Mouse (Mus musculus) testis, adult 10 weeks (tissue): Measurements from ENCODE around the gene Sp6. TPM values are rescaled to one million over a fixed set of nuclear protein-coding genes. Genes with fewer than 3 reads are reported as not detected.

Source experiments
- polyA plus RNA-seq: library from polyadenylated mRNA; stranded (reverse); fragments of 350-450 nt; fragmentation: Illumina TruSeq; extraction: RNeasy Lipid Tissue Mini Kit (QIAGEN cat#74804); gene quantifications from one replicate; pipeline ENCODE4 v1.2.3, GENCODE M21; 2014; ENCODE audit warnings: low read depth, low replicate concordance

Gene Sp6
- polyA plus RNA-seq: 0.07 TPM

DNA sequence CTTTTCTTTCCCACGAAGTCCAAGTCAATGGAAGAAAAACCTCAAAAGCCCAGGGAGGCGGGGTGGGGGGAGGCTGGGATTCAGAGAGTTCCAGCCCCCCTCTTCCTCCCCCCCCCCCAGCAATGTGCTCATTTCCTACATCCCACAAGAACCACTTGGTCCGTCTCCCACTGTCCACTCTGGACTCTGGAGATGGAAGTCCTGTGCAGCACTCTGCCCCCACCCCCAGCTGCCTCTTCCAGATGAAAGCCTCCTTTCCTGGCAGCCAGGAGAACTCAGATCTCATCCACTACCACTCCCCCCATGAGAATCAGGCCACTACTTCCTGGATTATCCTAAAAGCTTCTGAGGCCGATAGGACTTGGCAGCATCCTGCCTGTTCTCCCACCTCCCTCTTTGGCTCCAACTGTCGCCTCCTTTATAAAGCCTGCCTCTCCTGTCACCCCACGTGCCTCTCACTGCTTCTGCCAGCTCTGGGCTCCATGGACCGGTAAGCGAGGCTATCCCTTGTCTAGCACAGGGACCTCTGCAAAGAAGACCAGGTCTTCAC lies at the start of gene Sp6:
Gene Sp6, plus strand, starts transcription at position 274 of the 550 bp plus-strand sequence.

DNA sequence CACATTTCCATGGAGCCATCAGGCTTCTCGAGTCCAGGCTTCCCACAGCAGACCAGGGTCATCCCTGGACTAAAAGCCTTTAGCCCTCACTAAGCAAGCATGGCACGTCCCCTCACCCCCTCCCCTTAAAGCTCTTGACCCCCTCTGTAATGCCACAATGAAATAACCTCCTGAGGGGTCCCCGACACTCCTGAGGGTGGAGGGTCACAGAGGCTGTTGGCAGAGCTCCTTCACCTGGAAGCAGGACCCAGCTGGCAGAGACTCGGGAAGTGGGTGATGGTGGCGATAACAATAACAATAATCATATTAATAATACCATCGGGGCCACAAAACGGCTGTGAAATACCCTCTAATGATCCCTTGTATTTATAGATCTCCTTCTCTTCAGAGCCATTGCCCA lies 30.3 kb upstream of the Sp6 start, which contains the start of gene Sp2:
Gene Sp2, minus strand, starts transcription at position 101 of the 400 bp plus-strand sequence.

GRCm38 (mm10) chr11:97029686-97030417 lies 16.7 kb downstream of the Sp6 start, which contains the start of gene Scrn2:
TSS of gene Scrn2 (plus strand) at chr11:97029938.

GRCm38 (mm10) chr11:97041022-97041899 lies 28.1 kb downstream of the Sp6 start, which contains the start of the genes Lrrc46 and Mrpl10:
TSS of gene Lrrc46 (minus strand) at chr11:97041407.
TSS of gene Mrpl10 (plus strand) at chr11:97041560.

DNA sequence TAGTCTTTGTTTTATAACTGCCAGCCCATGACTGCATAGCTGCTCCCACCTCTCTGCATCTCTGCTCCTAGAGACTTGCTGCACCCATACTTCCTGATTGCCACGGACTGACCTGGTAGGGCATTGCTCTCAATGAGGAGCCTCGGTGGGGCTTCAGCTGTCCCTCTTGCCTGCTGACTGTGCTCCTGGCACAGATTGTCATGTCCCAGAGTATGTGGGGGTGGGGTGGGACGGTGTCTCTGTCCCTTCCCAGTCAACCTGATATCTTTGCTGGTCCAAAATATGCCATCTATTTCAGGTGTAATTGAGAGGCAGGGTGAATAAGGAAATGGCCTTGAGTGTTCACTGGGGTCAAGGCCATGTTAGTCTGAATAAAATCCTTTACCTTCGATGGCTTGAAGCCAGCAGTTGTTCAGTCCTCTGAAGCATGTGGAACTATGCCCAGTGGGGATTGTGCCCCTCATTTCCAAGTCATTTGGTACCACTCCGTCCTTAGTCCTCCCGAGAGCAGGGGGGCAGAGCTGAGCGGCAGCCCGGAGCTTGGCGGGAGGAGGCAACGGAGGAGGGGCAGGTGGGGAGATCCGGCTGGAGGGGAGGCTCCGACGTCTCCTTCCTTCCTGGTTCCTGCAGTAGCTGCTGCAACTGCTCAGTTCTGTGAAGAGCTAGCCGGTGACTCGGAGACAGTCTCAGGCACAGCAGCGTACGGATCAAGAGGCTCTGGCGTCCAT lies 37.2 kb downstream of the Sp6 start, which contains the start of gene Osbpl7:
Gene Osbpl7, plus strand, starts transcription at position 413 of the 728 bp plus-strand sequence.

Other genes starting within 250 kb of the Sp6 start
- 5.7 TPM for gene Snx11, start 235.8 kb upstream of the Sp6 start, polyA plus RNA-seq
- 66.1 TPM for gene Cbx1, start 224.3 kb upstream of the Sp6 start, polyA plus RNA-seq
- 24.3 TPM for gene Nfe2l1, start 183.4 kb upstream of the Sp6 start, polyA plus RNA-seq
- gene Copz2, start 163.5 kb upstream of the Sp6 start, polyA plus RNA-seq: 4.2 TPM
- 41.9 TPM for gene Cdk5rap3, start 96.9 kb upstream of the Sp6 start, polyA plus RNA-seq
- gene Prr15l, start 85.3 kb upstream of the Sp6 start, polyA plus RNA-seq: 0.52 TPM
- gene Pnpo, start 69.4 kb upstream of the Sp6 start, polyA plus RNA-seq: 0.91 TPM
- gene Sp2, start 30.4 kb upstream of the Sp6 start, polyA plus RNA-seq: 4.1 TPM
- not detected for gene Scrn2, start 16.5 kb downstream of the Sp6 start, polyA plus RNA-seq
- 311 TPM for gene Lrrc46, start 28.0 kb downstream of the Sp6 start, polyA plus RNA-seq
- 8.1 TPM for gene Mrpl10, start 28.2 kb downstream of the Sp6 start, polyA plus RNA-seq
- gene Osbpl7, start 37.2 kb downstream of the Sp6 start, polyA plus RNA-seq: 0.88 TPM
- gene Tbx21, start 101.9 kb downstream of the Sp6 start, polyA plus RNA-seq: not detected
- gene Tbkbp1, start 138.1 kb downstream of the Sp6 start, polyA plus RNA-seq: not detected
- gene Kpnb1, start 174.5 kb downstream of the Sp6 start, polyA plus RNA-seq: 110 TPM